Mouse (Mus musculus) thymus, postnatal 4 days (tissue): ENCODE measurements around the gene Upf3a.
"Not testable (repeated sequence)": the region's sequence is repeated elsewhere in the genome, so short reads cannot be mapped to it uniquely, and the experiment has no call there.

Experiments used
- DNase-seq: peaks from one replicate; pipeline ENCODE4 v3.0.0; 2021

The Upf3a gene

GRCm38 (mm10) chr8:13785250-13785763 is at the start of gene Upf3a:
Gene Upf3a, plus strand, starts transcription at chr8:13785615.
- DNase-seq: peak; percentile 93

- peak; percentile 60 for DNase-seq
Observed at GRCm38 (mm10) chr8:13740323-13740770, 45.1 kb upstream of the Upf3a start.

GRCm38 (mm10) chr8:13740817-13741613 is 44.4 kb upstream of the Upf3a start:
- DNase-seq: no peak

GRCm38 (mm10) chr8:13746212-13746611 is 39.2 kb upstream of the Upf3a start:
- DNase-seq: not testable (repeated sequence)

GRCm38 (mm10) chr8:13747626-13748025 is 37.8 kb upstream of the Upf3a start:
- no peak for DNase-seq

GRCm38 (mm10) chr8:13753680-13754079 is 31.7 kb upstream of the Upf3a start:
- DNase-seq: peak; percentile 93

GRCm38 (mm10) chr8:13756480-13756879 is 28.9 kb upstream of the Upf3a start:
- DNase-seq: no peak

- peak; percentile 94 for DNase-seq
Observed at GRCm38 (mm10) chr8:13756982-13757804, 28.2 kb upstream of the Upf3a start, which contains the start of gene Cdc16. Gene Cdc16, plus strand, starts transcription at chr8:13757676.

GRCm38 (mm10) chr8:13757805-13758727 is 27.3 kb upstream of the Upf3a start:
- peak; percentile 72 for DNase-seq

GRCm38 (mm10) chr8:13769206-13769605 is 16.2 kb upstream of the Upf3a start:
- DNase-seq: no peak

- no peak for DNase-seq
Observed at GRCm38 (mm10) chr8:13780536-13780935, 4.9 kb upstream of the Upf3a start.

GRCm38 (mm10) chr8:13785764-13786299 is 417 bp downstream of the Upf3a start:
- peak; percentile 99 for DNase-seq

GRCm38 (mm10) chr8:13789606-13790005 is 4.2 kb downstream of the Upf3a start:
- DNase-seq: no peak

GRCm38 (mm10) chr8:13793097-13793745 is 7.8 kb downstream of the Upf3a start:
- no peak for DNase-seq

GRCm38 (mm10) chr8:13793746-13794101 is 8.3 kb downstream of the Upf3a start:
- no peak for DNase-seq

GRCm38 (mm10) chr8:13797676-13798075 is 12.3 kb downstream of the Upf3a start:
- DNase-seq: no peak

GRCm38 (mm10) chr8:13799566-13799965 is 14.2 kb downstream of the Upf3a start:
- no peak for DNase-seq

GRCm38 (mm10) chr8:13828598-13829172 is 43.3 kb downstream of the Upf3a start:
- DNase-seq: no peak

- not testable (repeated sequence) for DNase-seq
Observed at GRCm38 (mm10) chr8:13838289-13838688, 52.9 kb downstream of the Upf3a start, which contains the start of gene AF366264. Gene AF366264, minus strand, starts transcription at chr8:13838389.

GRCm38 (mm10) chr8:13843286-13843685 is 57.9 kb downstream of the Upf3a start:
- DNase-seq: not testable (repeated sequence)
